Mouse (Mus musculus): ENCODE results near the gene Rap1gap. TPM values are rescaled to one million over a fixed set of nuclear protein-coding genes. Genes with fewer than 3 reads are reported as not detected.

Rap1gap gene
- polyA plus RNA-seq, 1 experiment from 2014 or later, result 4.4 TPM

- peaks cover 11% of the 10 kb centered on the region; the same call in 1 of the 2 replicates for H3K4me1 ChIP-seq (ENCODE audit: control insufficient read depth, low read depth, low read length)
- no peak overlapping the region for H3K4me3 ChIP-seq (ENCODE audit: low read depth, low read length)
- no peak overlapping the region for H3K9ac ChIP-seq (ENCODE audit: low read depth, low read length)
- H3K9me3 ChIP-seq (replicated peaks; ENCODE audit: control insufficient read depth, low read length), result no peaks in the 10 kb centered on the region
- no peak overlapping the region for H3K4me2 ChIP-seq (ENCODE audit: low read depth, low read length)
- ATAC-seq (ENCODE audit: low read depth), result no peak
- H3K27ac ChIP-seq (ENCODE audit: low read length), result no peak overlapping the region
- no peaks in the 10 kb centered on the region for H3K27me3 ChIP-seq (ENCODE audit: control insufficient read depth, insufficient read depth, low read depth, low read length)
- no peaks in the 10 kb centered on the region for H3K36me3 ChIP-seq (ENCODE audit: control insufficient read depth, insufficient read depth)
- WGBS (ENCODE audit: insufficient replicate concordance), result 68% methylated on average over 9 of the region's 9 CpGs
Measured at GRCm38 (mm10) chr4:137762886-137763285, 98.4 kb downstream of the Rap1gap start.

GRCm38 (mm10) chr4:137763920-137764495 lies 99.5 kb downstream of the Rap1gap start:
- ATAC-seq (ENCODE audit: low read depth), result no peak
- Histone ChIP-seq H3K9ac (ENCODE audit: low read depth, low read length) (no peak overlapping the region), H3K4me3 (ENCODE audit: low read depth, low read length) (no peak overlapping the region), H3K9me3 (replicated peaks; ENCODE audit: control insufficient read depth, low read length) (no peaks in the 10 kb centered on the region), H3K27ac (ENCODE audit: low read length) (0 out of 2 replicates have a peak overlapping the region, but pooled peaks have one; percentile 38), H3K4me2 (ENCODE audit: low read depth, low read length) (no peak overlapping the region; the same call in 1 of the 2 replicates), H3K4me1 (ENCODE audit: control insufficient read depth, low read depth, low read length) (peaks cover 11% of the 10 kb centered on the region; the same call in 1 of the 2 replicates), H3K36me3 (ENCODE audit: control insufficient read depth, insufficient read depth) (no peaks in the 10 kb centered on the region), H3K27me3 (ENCODE audit: control insufficient read depth, insufficient read depth, low read depth, low read length) (peaks cover 2% of the 10 kb centered on the region; the same call in 1 of the 2 replicates)
- 38% methylated on average over 8 of the region's 8 CpGs for WGBS (ENCODE audit: insufficient replicate concordance)

GRCm38 (mm10) chr4:137764621-137765020 lies 100.1 kb downstream of the Rap1gap start:
- Histone ChIP-seq H3K36me3 (ENCODE audit: control insufficient read depth, insufficient read depth) (no peaks in the 10 kb centered on the region), H3K4me3 (ENCODE audit: low read depth, low read length) (no peak overlapping the region), H3K4me1 (ENCODE audit: control insufficient read depth, low read depth, low read length) (peaks cover 11% of the 10 kb centered on the region; the same call in 1 of the 2 replicates), H3K27ac (ENCODE audit: low read length) (no peak overlapping the region), H3K4me2 (ENCODE audit: low read depth, low read length) (no peak overlapping the region), H3K9ac (ENCODE audit: low read depth, low read length) (no peak overlapping the region), H3K27me3 (ENCODE audit: control insufficient read depth, insufficient read depth, low read depth, low read length) (peaks cover 3% of the 10 kb centered on the region; the same call in 1 of the 2 replicates), H3K9me3 (replicated peaks; ENCODE audit: control insufficient read depth, low read length) (no peaks in the 10 kb centered on the region)
- 72% methylated on average over 3 of the region's 3 CpGs for WGBS (ENCODE audit: insufficient replicate concordance)
- ATAC-seq (ENCODE audit: low read depth), result no peak

GRCm38 (mm10) chr4:137765554-137765971 lies 101.0 kb downstream of the Rap1gap start:
- peaks cover 11% of the 10 kb centered on the region for H3K4me1 ChIP-seq (ENCODE audit: control insufficient read depth, low read depth, low read length)
- no peak overlapping the region for H3K4me3 ChIP-seq (ENCODE audit: low read depth, low read length)
- H3K9me3 ChIP-seq (replicated peaks; ENCODE audit: control insufficient read depth, low read length), result no peaks in the 10 kb centered on the region
- H3K4me2 ChIP-seq (ENCODE audit: low read depth, low read length), result no peak overlapping the region
- H3K9ac ChIP-seq (ENCODE audit: low read depth, low read length), result no peak overlapping the region
- no peak overlapping the region; the same call in 1 of the 2 replicates for H3K27ac ChIP-seq (ENCODE audit: low read length)
- no peaks in the 10 kb centered on the region for H3K36me3 ChIP-seq (ENCODE audit: control insufficient read depth, insufficient read depth)
- no peak for ATAC-seq (ENCODE audit: low read depth)
- H3K27me3 ChIP-seq (ENCODE audit: control insufficient read depth, insufficient read depth, low read depth, low read length), result peaks cover 3% of the 10 kb centered on the region; the same call in 1 of the 2 replicates
- 59% methylated on average over 7 of the region's 7 CpGs for WGBS (ENCODE audit: insufficient replicate concordance)

- Histone ChIP-seq H3K9me3 (replicated peaks; ENCODE audit: control insufficient read depth, low read length) (no peaks in the 10 kb centered on the region), H3K4me1 (ENCODE audit: control insufficient read depth, low read depth, low read length) (peaks cover 11% of the 10 kb centered on the region), H3K4me2 (ENCODE audit: low read depth, low read length) (no peak overlapping the region), H3K36me3 (ENCODE audit: control insufficient read depth, insufficient read depth) (no peaks in the 10 kb centered on the region), H3K9ac (ENCODE audit: low read depth, low read length) (no peak overlapping the region), H3K27me3 (ENCODE audit: control insufficient read depth, insufficient read depth, low read depth, low read length) (peaks cover 3% of the 10 kb centered on the region; the same call in 1 of the 2 replicates), H3K4me3 (ENCODE audit: low read depth, low read length) (no peak overlapping the region), H3K27ac (ENCODE audit: low read length) (peak overlapping the region; percentile 12; the same call in 1 of the 2 replicates)
- WGBS (ENCODE audit: insufficient replicate concordance), result 20% methylated on average over 5 of the region's 5 CpGs
- 0 out of 2 replicates have a peak, but pooled peaks have one; percentile 20 for ATAC-seq (ENCODE audit: low read depth)
Measured at GRCm38 (mm10) chr4:137766365-137766764, 101.8 kb downstream of the Rap1gap start.

- 74% methylated on average over 5 of the region's 5 CpGs for WGBS (ENCODE audit: insufficient replicate concordance)
- ATAC-seq (ENCODE audit: low read depth), result no peak
- Histone ChIP-seq H3K4me1 (ENCODE audit: control insufficient read depth, low read depth, low read length) (peaks cover 11% of the 10 kb centered on the region), H3K36me3 (ENCODE audit: control insufficient read depth, insufficient read depth) (no peaks in the 10 kb centered on the region), H3K9me3 (replicated peaks; ENCODE audit: control insufficient read depth, low read length) (no peaks in the 10 kb centered on the region), H3K4me3 (ENCODE audit: low read depth, low read length) (no peak overlapping the region), H3K4me2 (ENCODE audit: low read depth, low read length) (no peak overlapping the region), H3K27ac (ENCODE audit: low read length) (no peak overlapping the region), H3K27me3 (ENCODE audit: control insufficient read depth, insufficient read depth, low read depth, low read length) (peaks cover 3% of the 10 kb centered on the region; the same call in 1 of the 2 replicates), H3K9ac (ENCODE audit: low read depth, low read length) (no peak overlapping the region)
Measured at GRCm38 (mm10) chr4:137768381-137768780, 103.9 kb downstream of the Rap1gap start.

GRCm38 (mm10) chr4:137768831-137769230 lies 104.3 kb downstream of the Rap1gap start:
- Histone ChIP-seq H3K27me3 (ENCODE audit: control insufficient read depth, insufficient read depth, low read depth, low read length) (peaks cover 3% of the 10 kb centered on the region; the same call in 1 of the 2 replicates), H3K27ac (ENCODE audit: low read length) (no peak overlapping the region), H3K36me3 (ENCODE audit: control insufficient read depth, insufficient read depth) (no peaks in the 10 kb centered on the region), H3K9me3 (replicated peaks; ENCODE audit: control insufficient read depth, low read length) (no peaks in the 10 kb centered on the region), H3K9ac (ENCODE audit: low read depth, low read length) (no peak overlapping the region), H3K4me3 (ENCODE audit: low read depth, low read length) (no peak overlapping the region), H3K4me1 (ENCODE audit: control insufficient read depth, low read depth, low read length) (peaks cover 11% of the 10 kb centered on the region), H3K4me2 (ENCODE audit: low read depth, low read length) (no peak overlapping the region)
- ATAC-seq (ENCODE audit: low read depth), result no peak
- WGBS (ENCODE audit: insufficient replicate concordance), result 61% methylated on average over 6 of the region's 6 CpGs

GRCm38 (mm10) chr4:137769635-137770034 lies 105.1 kb downstream of the Rap1gap start:
- ATAC-seq (ENCODE audit: low read depth), result no peak
- WGBS (ENCODE audit: insufficient replicate concordance), result 44% methylated on average over 7 of the region's 7 CpGs

GRCm38 (mm10) chr4:137770901-137771612 lies 106.5 kb downstream of the Rap1gap start:
- Histone ChIP-seq H3K9ac (ENCODE audit: low read depth, low read length) (no peak overlapping the region), H3K27me3 (ENCODE audit: control insufficient read depth, insufficient read depth, low read depth, low read length) (peaks cover 3% of the 10 kb centered on the region; the same call in 1 of the 2 replicates), H3K4me1 (ENCODE audit: control insufficient read depth, low read depth, low read length) (peaks cover 3% of the 10 kb centered on the region), H3K36me3 (ENCODE audit: control insufficient read depth, insufficient read depth) (no peaks in the 10 kb centered on the region), H3K4me2 (ENCODE audit: low read depth, low read length) (no peak overlapping the region), H3K4me3 (ENCODE audit: low read depth, low read length) (no peak overlapping the region), H3K27ac (ENCODE audit: low read length) (no peak overlapping the region), H3K9me3 (replicated peaks; ENCODE audit: control insufficient read depth, low read length) (no peaks in the 10 kb centered on the region)
- WGBS (ENCODE audit: insufficient replicate concordance), result 68% methylated on average over 14 of the region's 14 CpGs
- no peak for ATAC-seq (ENCODE audit: low read depth)

More at GRCm38 (mm10) chr4:137769635-137770034, 105.1 kb downstream of the Rap1gap start:
- Histone ChIP-seq H3K9ac (ENCODE audit: low read depth, low read length) (no peak overlapping the region), H3K4me1 (ENCODE audit: control insufficient read depth, low read depth, low read length) (peaks cover 11% of the 10 kb centered on the region), H3K4me3 (ENCODE audit: low read depth, low read length) (no peak overlapping the region), H3K27ac (ENCODE audit: low read length) (no peak overlapping the region), H3K9me3 (replicated peaks; ENCODE audit: control insufficient read depth, low read length) (no peaks in the 10 kb centered on the region), H3K36me3 (ENCODE audit: control insufficient read depth, insufficient read depth) (no peaks in the 10 kb centered on the region), H3K4me2 (ENCODE audit: low read depth, low read length) (no peak overlapping the region), H3K27me3 (ENCODE audit: control insufficient read depth, insufficient read depth, low read depth, low read length) (peaks cover 3% of the 10 kb centered on the region; the same call in 1 of the 2 replicates)
